Mouse (Mus musculus): Measurements from ENCODE around the gene Large1.

GRCm38 (mm10) chr8:73003858-73004257, 349.5 kb downstream of the Large1 start:
- no peak for TF ChIP-seq SMC3 (IDR thresholded peaks at IDR 0.05; ENCODE audit: low read depth, low read length)
- TF ChIP-seq ETS1 (IDR thresholded peaks at IDR 0.05; ENCODE audit: low read depth, low read length), result no peak
- TF ChIP-seq CTCF (IDR thresholded peaks at IDR 0.05 in 2 of 3, conservative IDR thresholded peaks at IDR 0.05 in 1 of 3; ENCODE audit: control insufficient read depth in 1 of 3, insufficient read depth in 1 of 3, low read depth in 2 of 3, low read length in 3 of 3, poor library complexity in 1 of 3, severe bottlenecking in 1 of 3), result peak; percentile 7 to 26 (median 22); a peak in 2 of 6 replicates
- no peak for TF ChIP-seq POLR2A (IDR thresholded peaks at IDR 0.05; ENCODE audit: control insufficient read depth in 1 of 2, insufficient read depth in 1 of 2, low read depth in 1 of 2, low read length in 2 of 2, poor library complexity in 1 of 2)
- no peak for TF ChIP-seq MXI1 (IDR thresholded peaks at IDR 0.05; ENCODE audit: low read depth, low read length)
- no peak for TF ChIP-seq POLR2AphosphoS5 (IDR thresholded peaks at IDR 0.05; ENCODE audit: borderline replicate concordance, low read depth, low read length)
- TF ChIP-seq NELFE (IDR thresholded peaks at IDR 0.05; ENCODE audit: low read depth, low read length), result no peak

All from MEL (cell line).